Mouse (Mus musculus) forebrain, embryonic 10.5 days (tissue): ENCODE measurements around the gene BC030867. TPM values are rescaled to one million over a fixed set of nuclear protein-coding genes. Genes with fewer than 3 reads are reported as not detected.

Experiments
- DNase-seq: peaks from one replicate; pipeline ENCODE4 v3.0.0-alpha.2; 2017; ENCODE audit warnings: low spot score; ENCODE audit errors: extremely low spot score
- H3K27ac ChIP-seq: fragments of 300-500 bp; sonication (generic); 2 replicates; pipeline ENCODE4 v1.5.1; 2016; ENCODE audit warnings: mild to moderate bottlenecking
- H3K27me3 ChIP-seq: fragments of 300-500 bp; sonication (generic); 2 replicates; pipeline ENCODE4 v1.6.1; 2016; ENCODE audit warnings: mild to moderate bottlenecking; ENCODE audit not compliant: poor library complexity, severe bottlenecking
- H3K36me3 ChIP-seq: fragments of 300-500 bp; sonication (generic); replicated peaks from 2 replicates; pipeline ENCODE4 v1.6.1; 2016; ENCODE audit warnings: mild to moderate bottlenecking, moderate library complexity
- H3K4me1 ChIP-seq: fragments of 300-500 bp; sonication (generic); 2 replicates; pipeline ENCODE4 v1.6.1; 2016
- H3K4me3 ChIP-seq: fragments of 300-500 bp; sonication (generic); 2 replicates; pipeline ENCODE4 v1.5.1; 2016; ENCODE audit warnings: mild to moderate bottlenecking, moderate library complexity
- H3K9me3 ChIP-seq: fragments of 300-500 bp; sonication (generic); 2 replicates; pipeline ENCODE4 v1.6.1; 2016; ENCODE audit warnings: mild to moderate bottlenecking, moderate library complexity
- WGBS: fragments of 180-500 bp; shearing (Covaris S2); methylation state at CpG from one replicate; pipeline ENCODE4 v1.1.7; 2016; 5-methylcytosine and 5-hydroxymethylcytosine counted together
- polyA plus RNA-seq: library from polyadenylated mRNA; unstranded; fragments of >200 nt; fragmentation: Nextera tagmentation; extraction: Ambion mirVana; gene quantifications from 2 replicates; pipeline ENCODE4 v1.2.1, GENCODE M21; 2016

BC030867 gene
- polyA plus RNA-seq, 1 experiment from 2014 or later, result 27.3 TPM

DNA sequence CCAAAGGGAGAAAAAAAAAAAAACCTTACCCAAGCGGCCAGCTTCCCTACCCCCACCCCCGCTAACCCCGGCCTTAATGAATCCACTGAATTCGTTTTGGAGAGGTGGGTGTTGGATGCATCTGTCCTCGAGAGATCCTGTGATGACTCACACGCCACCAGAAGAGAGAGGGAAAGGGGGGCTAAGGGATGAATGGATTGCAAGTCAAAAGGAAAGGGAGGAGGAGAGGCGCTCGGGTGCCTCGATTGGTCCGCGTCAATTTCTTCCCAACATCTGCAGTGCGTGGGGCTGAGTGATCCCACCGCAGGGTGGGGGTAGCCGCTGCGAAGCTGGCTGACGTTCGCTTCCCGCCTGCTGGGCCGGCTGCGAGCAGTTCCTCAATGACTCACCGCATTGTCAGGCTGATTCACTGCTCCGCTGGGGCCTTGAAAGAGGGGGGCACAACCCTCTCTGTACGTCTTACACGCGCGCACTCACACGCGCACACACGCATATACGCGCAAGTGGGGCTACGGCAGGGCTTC is 3.7 kb upstream of the BC030867 start:
- peaks cover 18% of the 10 kb centered on the region for H3K27me3 ChIP-seq
- peak overlapping the region; percentile 52 for H3K4me3 ChIP-seq
- no peaks in the 10 kb centered on the region for H3K36me3 ChIP-seq
- WGBS, result 2% methylated on average over 32 of the region's 32 CpGs
- H3K4me1 ChIP-seq, result peaks cover 32% of the 10 kb centered on the region
- H3K27ac ChIP-seq, result peak overlapping the region; percentile 81
- DNase-seq, result peak; percentile 55
- H3K9me3 ChIP-seq, result no peaks in the 10 kb centered on the region; the same call in 1 of the 2 replicates

DNA sequence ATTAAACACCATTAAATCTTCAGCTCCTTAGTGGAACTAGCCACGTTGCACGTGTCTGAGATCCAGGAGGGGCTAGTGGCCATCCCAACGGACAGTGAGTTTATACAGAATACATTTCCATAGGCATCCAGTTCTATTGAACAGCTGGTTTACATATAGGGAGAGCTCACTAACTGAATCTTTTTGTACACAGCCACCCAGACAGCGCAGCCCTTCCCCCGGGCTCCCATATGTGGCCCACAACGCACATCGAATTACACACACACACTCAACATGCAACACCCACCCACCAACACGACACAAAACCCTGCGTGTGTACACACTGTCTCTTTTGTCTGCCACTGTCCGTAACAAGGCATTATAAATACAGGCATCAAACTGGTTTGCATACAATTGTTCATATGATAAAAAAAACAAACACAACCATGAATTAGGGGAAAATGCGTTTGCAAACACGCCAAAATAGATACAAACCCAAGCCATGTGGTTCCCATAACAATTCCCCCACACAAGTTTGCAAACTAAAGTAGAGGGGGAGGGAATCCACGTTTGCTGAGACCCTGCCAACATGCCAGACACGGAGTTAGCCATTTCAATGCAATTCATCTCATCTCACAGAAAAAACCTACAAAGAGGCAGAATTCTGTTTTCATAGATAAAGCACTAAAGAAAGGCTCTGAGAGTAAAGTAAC is 3.0 kb upstream of the BC030867 start:
- 62% methylated on average over 14 of the region's 14 CpGs for WGBS
- no peaks in the 10 kb centered on the region for H3K36me3 ChIP-seq
- H3K4me1 ChIP-seq, result peaks cover 32% of the 10 kb centered on the region
- no peak for DNase-seq
- H3K27me3 ChIP-seq, result peaks cover 18% of the 10 kb centered on the region
- no peaks in the 10 kb centered on the region; the same call in 1 of the 2 replicates for H3K9me3 ChIP-seq
- peak overlapping the region; percentile 81 for H3K27ac ChIP-seq
- peak overlapping the region; percentile 52 for H3K4me3 ChIP-seq

DNA sequence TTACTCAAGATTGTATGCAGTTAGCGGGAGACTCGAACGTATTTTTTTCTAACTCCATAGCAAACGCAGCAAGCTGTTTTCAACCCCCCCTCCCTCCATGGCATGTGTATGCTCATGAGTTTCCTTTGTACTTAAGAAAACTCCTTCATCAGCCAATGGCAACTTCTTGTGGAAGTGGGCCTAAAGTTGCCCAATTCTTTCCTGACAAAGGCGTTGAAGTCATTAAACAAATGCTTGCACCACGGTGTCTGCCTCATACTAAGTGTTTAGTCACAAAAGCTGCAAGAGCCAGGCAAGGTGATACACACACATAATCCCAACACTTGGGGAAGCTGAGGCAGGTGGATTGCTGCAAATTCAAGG is 2.4 kb upstream of the BC030867 start:
- no peak for DNase-seq
- Histone ChIP-seq H3K9me3 (no peaks in the 10 kb centered on the region; the same call in 1 of the 2 replicates), H3K36me3 (peaks cover 5% of the 10 kb centered on the region), H3K27ac (no peak overlapping the region), H3K4me1 (peaks cover 32% of the 10 kb centered on the region), H3K27me3 (peaks cover 18% of the 10 kb centered on the region), H3K4me3 (no peak overlapping the region)
- 90% methylated on average over 6 of the region's 6 CpGs for WGBS

DNA sequence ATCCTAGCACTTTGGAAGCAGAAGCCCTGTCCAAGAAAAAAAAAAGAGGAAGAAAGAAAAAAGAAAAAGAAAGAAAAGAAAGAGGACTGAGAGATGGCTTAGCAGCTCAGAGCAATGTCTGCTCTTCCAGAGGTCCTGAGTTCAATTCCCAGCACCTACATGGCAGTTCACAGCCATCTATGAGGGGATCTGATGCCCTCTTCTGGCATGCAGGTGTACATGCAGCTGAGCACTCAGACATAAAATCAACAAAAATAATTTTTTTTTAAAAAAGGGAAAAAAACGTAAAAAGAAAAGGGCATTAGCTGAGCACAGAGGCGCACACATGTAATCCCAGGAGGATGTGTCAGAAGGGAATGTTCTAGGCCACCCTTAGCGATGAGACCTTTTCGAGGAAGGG is 1.8 kb upstream of the BC030867 start:
- no peak for DNase-seq
- peaks cover 32% of the 10 kb centered on the region for H3K4me1 ChIP-seq
- H3K27me3 ChIP-seq, result peaks cover 18% of the 10 kb centered on the region
- WGBS, result 89% methylated on average over 4 of the region's 4 CpGs
- no peaks in the 10 kb centered on the region; the same call in 1 of the 2 replicates for H3K9me3 ChIP-seq
- H3K27ac ChIP-seq, result no peak overlapping the region
- no peak overlapping the region for H3K4me3 ChIP-seq
- peaks cover 11% of the 10 kb centered on the region for H3K36me3 ChIP-seq

DNA sequence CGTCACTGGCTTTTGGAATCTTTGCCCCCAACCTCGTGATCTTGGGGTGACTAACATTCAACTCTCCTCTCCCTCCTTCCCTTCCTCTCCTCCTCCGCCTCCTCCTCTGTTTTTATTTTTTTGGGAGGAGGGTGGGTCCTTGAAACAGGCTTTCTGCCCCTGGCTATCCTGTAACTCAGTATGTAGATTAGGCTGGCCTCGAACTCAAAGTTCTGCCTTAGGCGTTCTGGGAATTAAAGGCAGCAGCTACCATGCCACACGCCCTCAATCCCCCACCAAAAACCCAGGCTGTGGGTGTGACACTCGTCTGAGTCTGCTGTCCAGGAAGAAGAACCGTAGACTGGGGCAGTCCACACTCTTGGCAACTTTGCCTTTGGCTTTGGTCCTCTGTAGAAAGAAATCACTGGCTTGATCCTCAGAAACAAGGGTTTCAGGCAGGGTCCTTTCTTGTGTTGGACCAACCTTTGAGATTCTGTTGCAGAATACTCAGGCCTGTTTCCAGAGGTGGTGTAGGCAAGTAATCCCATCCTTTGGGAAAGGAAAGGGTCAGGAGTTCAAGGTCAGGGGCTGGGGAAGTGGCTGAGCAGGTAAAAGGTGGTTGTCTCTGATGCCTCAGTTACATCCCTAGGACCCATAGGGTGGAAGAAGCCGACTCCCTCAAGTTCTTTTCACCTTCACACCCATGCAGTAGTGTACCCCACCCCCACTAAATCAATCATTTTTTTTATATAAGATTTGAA is 839 bp downstream of the BC030867 start:
- 15% methylated on average over 9 of the region's 9 CpGs for WGBS
- Histone ChIP-seq H3K9me3 (no peaks in the 10 kb centered on the region; the same call in 1 of the 2 replicates), H3K4me1 (peaks cover 31% of the 10 kb centered on the region), H3K36me3 (peaks cover 29% of the 10 kb centered on the region), H3K4me3 (peak overlapping the region; percentile 91), H3K27me3 (peaks cover 14% of the 10 kb centered on the region), H3K27ac (peak overlapping the region; percentile 88)
- no peak for DNase-seq

DNA sequence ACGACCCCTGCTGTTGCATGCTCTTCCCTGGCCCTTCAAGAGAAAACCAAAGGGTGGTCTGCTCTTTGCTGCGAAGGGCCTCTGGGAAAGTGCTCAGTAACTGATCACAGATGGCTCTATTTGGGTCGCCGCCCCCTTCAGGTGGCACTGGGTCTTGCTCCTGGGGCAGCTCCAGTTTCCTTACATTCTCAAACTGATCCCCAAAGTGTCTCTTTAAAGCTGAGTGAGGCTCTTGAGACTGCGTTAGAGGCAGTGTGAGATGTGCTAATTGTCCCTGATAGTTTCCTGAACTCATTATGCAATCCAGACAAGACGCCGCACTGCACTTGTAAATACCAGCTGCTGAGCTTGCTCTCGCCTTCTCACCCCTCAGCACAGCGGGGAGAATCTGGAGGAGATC is 8.8 kb downstream of the BC030867 start:
- Histone ChIP-seq H3K9me3 (no peaks in the 10 kb centered on the region), H3K27me3 (no peaks in the 10 kb centered on the region), H3K27ac (0 out of 2 replicates have a peak overlapping the region, but pooled peaks have one; percentile 40), H3K36me3 (peaks cover 91% of the 10 kb centered on the region), H3K4me1 (peaks cover 19% of the 10 kb centered on the region), H3K4me3 (peak overlapping the region; percentile 4; the same call in 1 of the 2 replicates)
- DNase-seq, result peak; percentile 30
- WGBS, result 44% methylated on average over 9 of the region's 9 CpGs

DNA sequence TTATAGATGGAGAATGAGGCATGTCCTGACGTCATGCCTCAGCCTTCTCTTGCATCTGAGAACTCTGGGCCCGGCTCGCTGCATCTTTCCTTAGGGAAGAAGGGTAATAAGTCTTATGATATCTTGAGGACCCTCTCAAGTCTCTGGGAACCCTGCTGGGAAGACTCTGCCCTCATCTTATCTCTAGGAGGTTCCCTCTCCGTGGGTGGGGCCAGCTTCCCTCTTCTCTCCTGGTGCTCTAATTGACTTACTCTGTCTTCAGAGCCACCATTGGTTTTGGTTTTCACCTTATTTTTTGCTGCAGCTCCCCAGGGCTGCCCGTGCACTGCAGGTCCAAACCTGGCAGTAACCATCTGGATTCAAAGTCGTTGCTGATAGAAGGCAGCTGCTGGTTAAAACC is 9.4 kb downstream of the BC030867 start:
- 85% methylated on average over 6 of the region's 6 CpGs for WGBS
- Histone ChIP-seq H3K9me3 (no peaks in the 10 kb centered on the region), H3K27ac (no peak overlapping the region), H3K36me3 (peaks cover 93% of the 10 kb centered on the region), H3K4me3 (no peak overlapping the region), H3K27me3 (no peaks in the 10 kb centered on the region), H3K4me1 (peaks cover 19% of the 10 kb centered on the region)
- no peak for DNase-seq

DNA sequence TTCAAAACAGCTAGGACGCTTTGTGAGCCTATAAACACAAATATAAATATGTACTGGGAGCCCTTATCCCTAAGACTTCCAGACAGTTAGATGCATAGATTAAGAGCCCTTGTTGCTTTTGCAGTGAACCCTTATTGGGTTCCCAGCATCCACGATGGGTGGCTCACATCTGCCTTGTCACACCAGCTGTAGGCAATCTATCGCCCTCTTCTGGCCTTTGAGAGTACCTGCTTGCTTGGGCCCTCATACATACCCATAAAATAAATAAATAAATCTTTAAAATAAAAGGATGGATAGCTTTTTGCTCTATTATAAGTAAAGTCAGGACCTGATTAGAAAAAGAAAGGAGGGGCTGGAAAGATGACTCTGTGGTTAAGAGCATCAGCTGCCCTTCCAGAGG is 9.8 kb downstream of the BC030867 start:
- peaks cover 19% of the 10 kb centered on the region for H3K4me1 ChIP-seq
- no peaks in the 10 kb centered on the region for H3K9me3 ChIP-seq
- H3K27ac ChIP-seq, result no peak overlapping the region
- no peak for DNase-seq
- WGBS, result 90% methylated on average over 3 of the region's 3 CpGs
- no peaks in the 10 kb centered on the region for H3K27me3 ChIP-seq
- no peak overlapping the region for H3K4me3 ChIP-seq
- H3K36me3 ChIP-seq, result peaks cover 98% of the 10 kb centered on the region

DNA sequence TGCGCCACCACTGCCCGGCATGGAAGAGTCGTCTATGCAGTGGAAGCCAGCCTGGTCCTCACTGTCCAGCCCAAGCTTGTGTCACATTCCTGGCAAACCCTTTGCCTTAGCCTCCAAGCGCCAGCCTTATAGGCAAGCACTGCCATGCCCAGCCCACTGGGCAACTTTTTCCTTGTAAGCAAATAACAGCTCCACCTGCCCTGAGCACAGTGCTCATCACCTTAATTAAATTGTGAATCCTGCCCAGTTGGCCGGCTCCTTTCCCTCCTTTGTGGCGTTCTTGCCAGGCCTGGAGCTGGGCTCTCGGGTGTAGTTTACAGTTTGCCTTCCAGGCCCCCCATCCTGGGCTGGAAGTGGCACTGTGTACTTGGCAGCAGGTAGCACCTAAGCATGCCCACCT is 14.5 kb downstream of the BC030867 start:
- no peak overlapping the region for H3K27ac ChIP-seq
- WGBS, result 90% methylated on average over 7 of the region's 7 CpGs
- peaks cover 67% of the 10 kb centered on the region for H3K36me3 ChIP-seq
- H3K4me1 ChIP-seq, result peaks cover 8% of the 10 kb centered on the region
- no peak for DNase-seq
- H3K9me3 ChIP-seq, result no peaks in the 10 kb centered on the region
- H3K4me3 ChIP-seq, result no peak overlapping the region
- no peaks in the 10 kb centered on the region for H3K27me3 ChIP-seq

DNA sequence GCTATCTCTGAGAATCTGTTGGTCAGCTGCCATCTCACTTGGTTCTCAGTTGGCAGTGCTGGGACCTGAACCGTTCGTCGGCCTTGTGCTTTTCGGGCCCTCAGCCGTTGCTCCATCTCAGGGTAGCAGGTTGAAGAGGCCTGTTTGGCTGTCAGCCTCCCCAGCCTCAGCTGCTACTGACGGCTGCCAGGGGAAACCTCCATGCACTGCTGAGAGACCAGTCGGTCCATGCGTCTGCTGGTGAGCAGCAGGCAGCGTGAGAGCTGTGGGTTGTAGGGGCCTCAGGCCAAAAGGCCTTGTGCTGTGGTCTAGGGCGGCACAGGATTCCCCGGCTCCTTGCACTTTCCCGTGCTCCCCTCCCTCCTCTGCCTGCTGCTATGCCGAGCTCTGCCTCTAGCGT is 17.1 kb downstream of the BC030867 start:
- DNase-seq, result no peak
- no peaks in the 10 kb centered on the region for H3K27me3 ChIP-seq
- WGBS, result 66% methylated on average over 14 of the region's 14 CpGs
- no peak overlapping the region for H3K27ac ChIP-seq
- peaks cover 42% of the 10 kb centered on the region for H3K36me3 ChIP-seq
- no peak overlapping the region for H3K4me3 ChIP-seq
- H3K9me3 ChIP-seq, result no peaks in the 10 kb centered on the region
- H3K4me1 ChIP-seq, result peaks cover 8% of the 10 kb centered on the region

DNA sequence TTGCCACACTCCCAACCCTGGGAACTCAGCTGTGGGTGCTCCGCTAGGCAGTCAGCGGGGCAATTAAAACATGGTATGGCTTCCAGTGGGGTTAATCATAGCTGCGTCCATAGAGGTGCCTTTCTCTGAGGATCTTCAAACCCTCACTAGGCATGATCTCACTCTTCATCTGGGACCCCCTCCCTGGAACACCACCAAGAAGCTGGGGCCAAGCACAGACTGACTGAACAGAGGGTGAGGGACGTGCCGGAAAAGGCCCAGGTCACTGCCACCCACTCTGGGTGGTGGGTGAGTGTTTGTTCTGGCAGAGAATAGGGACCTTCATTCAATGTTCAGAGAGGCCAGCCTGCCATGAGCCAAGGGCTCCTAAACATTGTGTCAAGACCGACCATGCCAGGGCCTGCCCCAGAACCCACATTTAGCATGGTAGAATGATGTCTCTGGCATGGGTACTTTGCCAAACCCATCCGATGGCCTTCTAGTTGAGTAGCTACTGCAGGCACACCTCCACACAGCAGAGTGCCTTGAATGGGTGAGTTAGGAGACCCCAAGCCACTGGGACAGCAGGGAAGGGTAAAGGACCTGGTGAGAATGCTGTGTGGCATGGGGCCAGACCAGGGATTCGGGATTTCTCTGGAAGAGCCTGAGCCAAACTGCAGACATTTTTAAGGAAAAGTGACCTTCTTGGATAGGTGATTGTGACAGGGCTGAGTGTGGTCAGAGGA is 18.1 kb downstream of the BC030867 start:
- Histone ChIP-seq H3K27me3 (no peaks in the 10 kb centered on the region), H3K36me3 (peaks cover 33% of the 10 kb centered on the region), H3K9me3 (no peaks in the 10 kb centered on the region), H3K27ac (no peak overlapping the region), H3K4me3 (peak overlapping the region; percentile 18; the same call in 1 of the 2 replicates), H3K4me1 (peaks cover 8% of the 10 kb centered on the region)
- 92% methylated on average over 8 of the region's 8 CpGs for WGBS
- DNase-seq, result no peak

DNA sequence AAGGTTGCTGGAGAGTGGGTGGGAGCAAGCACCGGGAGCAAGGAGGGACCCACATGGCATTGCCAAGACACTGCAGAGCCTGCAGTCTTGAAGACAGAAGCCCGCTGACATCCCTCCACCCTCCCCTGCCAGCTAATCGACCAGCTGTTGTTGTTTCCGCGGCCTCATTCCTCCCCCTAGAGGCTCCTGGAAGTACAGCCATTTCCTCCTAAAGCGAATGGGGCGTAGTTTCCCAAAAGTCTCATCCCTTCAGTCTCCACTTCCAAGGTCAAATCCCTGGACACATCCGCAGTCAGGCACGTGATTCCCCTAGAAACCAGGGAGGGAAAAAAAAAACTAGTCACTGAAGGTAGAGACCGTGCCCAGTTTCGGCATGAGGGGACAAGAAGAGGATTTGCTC is 18.8 kb downstream of the BC030867 start:
- Histone ChIP-seq H3K27me3 (no peaks in the 10 kb centered on the region), H3K9me3 (no peaks in the 10 kb centered on the region), H3K27ac (0 out of 2 replicates have a peak overlapping the region, but pooled peaks have one; percentile 27), H3K4me3 (peak overlapping the region; percentile 18; the same call in 1 of the 2 replicates), H3K36me3 (peaks cover 26% of the 10 kb centered on the region), H3K4me1 (peaks cover 8% of the 10 kb centered on the region)
- 11% methylated on average over 11 of the region's 11 CpGs for WGBS
- DNase-seq, result peak; percentile 71
